In the genomic region with DNA sequence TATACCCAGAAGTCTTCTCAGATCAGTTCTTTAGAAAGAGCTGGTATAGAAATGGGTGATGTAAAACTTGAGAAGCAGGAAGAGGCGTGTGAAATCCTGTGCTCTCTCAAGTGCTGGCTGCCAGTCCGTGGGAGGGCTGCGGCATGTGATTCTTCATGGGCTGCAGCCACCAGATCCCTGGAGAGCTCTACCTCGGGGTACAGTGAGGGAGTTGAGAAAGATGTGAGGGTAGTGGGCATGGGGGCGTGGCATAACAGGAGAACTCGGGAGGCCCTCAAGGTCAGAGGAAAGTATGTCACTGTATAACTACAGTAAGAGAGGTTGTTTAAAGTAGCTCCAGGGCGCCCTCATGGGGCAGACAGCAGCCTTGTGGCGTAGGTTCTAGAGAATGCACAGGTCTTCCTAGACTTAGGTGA, we compare ENCODE assay signal across 8 mouse cellular contexts. TPM values are rescaled to one million over a fixed set of nuclear protein-coding genes. Genes with fewer than 3 reads are reported as not detected.
DNase-seq lines count a peak whose midpoint lies in the region; ATAC-seq and TF ChIP-seq lines count a peak whose summit lies in the region.

No protein-coding gene starts in this region.

- H3K4me3 ChIP-seq in ES-Bruce4 (ENCODE audit: low read depth, low read length) = no peak overlapping the region
- no peak overlapping the region for H3K4me3 ChIP-seq in limb, embryonic 12.5 days (replicated peaks)

- H3K36me3 ChIP-seq in ES-Bruce4 (ENCODE audit: control insufficient read depth, insufficient read depth, low read length, poor library complexity, severe bottlenecking) = no peaks in the 10 kb centered on the region
- H3K36me3 ChIP-seq in limb, embryonic 12.5 days = peaks cover 9% of the 10 kb centered on the region; the same call in 1 of the 2 replicates

- TF ChIP-seq EP300 in ES-Bruce4 (IDR thresholded peaks at IDR 0.05; ENCODE audit: insufficient read depth, low read depth, low read length) = no peak

- peak; percentile 91 for DNase-seq in heart, adult 11 months
- no peak for DNase-seq in heart, adult 9 months (ENCODE audit: low spot score in 2 of 2)
- DNase-seq in c-Kit-positive CD71-positive TER-119-negative erythroid progenitor cells, embryonic 14.5 days (ENCODE audit: low read depth) = peak; percentile 47
- DNase-seq in induced T-regulatory cell, adult 2 months (ENCODE audit: low read depth) = peak; percentile 79
- no peak for DNase-seq in yolk sac, embryonic 10.5 days (ENCODE audit: low spot score)

- H3K4me1 ChIP-seq in ES-Bruce4 (ENCODE audit: control insufficient read depth, insufficient read depth, low read length) = no peaks in the 10 kb centered on the region
- peaks cover 7% of the 10 kb centered on the region for H3K4me1 ChIP-seq in limb, embryonic 12.5 days (replicated peaks)

- H3K4me2 ChIP-seq in limb, embryonic 12.5 days = 0 out of 2 replicates have a peak overlapping the region, but pooled peaks have one; percentile 9

- 31% methylated on average over 8 of the region's 8 CpGs for WGBS in limb, embryonic 12.5 days

- TF ChIP-seq CTCF in ES-Bruce4 (IDR thresholded peaks at IDR 0.05; ENCODE audit: low read depth, low read length) = peak; percentile 65

- no peaks in the 10 kb centered on the region for H3K27me3 ChIP-seq in ES-Bruce4 (ENCODE audit: control insufficient read depth, insufficient read depth, low read length, poor library complexity, severe bottlenecking)
- peaks cover 6% of the 10 kb centered on the region; the same call in 1 of the 2 replicates for H3K27me3 ChIP-seq in limb, embryonic 12.5 days

- H3K27ac ChIP-seq in ES-Bruce4 (ENCODE audit: insufficient read depth, low read length) = no peak overlapping the region
- no peak overlapping the region for H3K27ac ChIP-seq in limb, embryonic 12.5 days

- no peak for ATAC-seq in limb, embryonic 12.5 days (ENCODE audit: insufficient number of reproducible peaks, insufficient read depth, low FRiP score, low TSS enrichment, low read depth)
- ATAC-seq in neutrophil, adult 5-6 weeks (ENCODE audit: extremely low read depth, insufficient number of reproducible peaks, low FRiP score, poor library complexity, severe bottlenecking) = peak; percentile 45; the same call in 1 of the 2 replicates

- H3K9me3 ChIP-seq in ES-Bruce4 (replicated peaks; ENCODE audit: control insufficient read depth, insufficient read depth, low read length, poor library complexity, severe bottlenecking) = no peaks in the 10 kb centered on the region
- no peaks in the 10 kb centered on the region for H3K9me3 ChIP-seq in limb, embryonic 12.5 days

- H3K9ac ChIP-seq in ES-Bruce4 (ENCODE audit: low read depth, poor library complexity, severe bottlenecking) = no peak overlapping the region
- no peak overlapping the region for H3K9ac ChIP-seq in limb, embryonic 12.5 days (replicated peaks)

- TF ChIP-seq POLR2A in ES-Bruce4 (IDR thresholded peaks at IDR 0.05; ENCODE audit: insufficient read depth, low read length) = no peak

RNA-seq across cellular contexts. Expression of a gene that starts 10.4 kb away (rescaled TPM):
- polyA plus RNA-seq in ES-Bruce4 (2011; ENCODE audit: insufficient read depth, insufficient read length, low read depth, missing spikeins) = not detected in 2 replicates
- 0.31 TPM in 2 replicates for polyA plus RNA-seq in limb, embryonic 12.5 days (2016; fragmentation: Nextera tagmentation; extraction: Ambion mirVana)
- total RNA-seq in neutrophil, adult 5-6 weeks (2017) = not detected in 2 replicates

RNA-seq across cellular contexts. Expression of a gene that starts 20.2 kb away (rescaled TPM):
- polyA plus RNA-seq in ES-Bruce4 (2011; ENCODE audit: insufficient read depth, insufficient read length, low read depth, missing spikeins) = 3.8 and 4.3 TPM in 2 replicates
- polyA plus RNA-seq in limb, embryonic 12.5 days (2016; fragmentation: Nextera tagmentation; extraction: Ambion mirVana) = 3.8 and 4.8 TPM in 2 replicates
- 168 and 176 TPM in 2 replicates for total RNA-seq in neutrophil, adult 5-6 weeks (2017)

RNA-seq across cellular contexts. Expression of a gene that starts 47.9 kb away (rescaled TPM):
- polyA plus RNA-seq in ES-Bruce4 (2011; ENCODE audit: insufficient read depth, insufficient read length, low read depth, missing spikeins) = 17.5 and 18.1 TPM in 2 replicates
- polyA plus RNA-seq in limb, embryonic 12.5 days (2016; fragmentation: Nextera tagmentation; extraction: Ambion mirVana) = 21.7 and 22.1 TPM in 2 replicates
- 21.1 and 25.8 TPM in 2 replicates for total RNA-seq in neutrophil, adult 5-6 weeks (2017)

Comparison
In these comparisons a context has a peak if more than half of its experiments do, and no peak if none do; other contexts are left out.
1. DNase-seq: peak in heart, adult 11 months (single experiment), c-Kit-positive CD71-positive TER-119-negative erythroid progenitor cells, embryonic 14.5 days (single experiment) and induced T-regulatory cell, adult 2 months (single experiment); none in heart, adult 9 months (0 of 2) and yolk sac, embryonic 10.5 days (single experiment).